Mouse (Mus musculus): ENCODE data around the gene Npepps.
"Not testable (repeated sequence)": the region's sequence is repeated elsewhere in the genome, so short reads cannot be mapped to it uniquely, and the experiment has no call there.

Npepps gene

GRCm38 (mm10) chr11:97280216-97280861 lies at the start of gene Npepps:
Gene Npepps (minus strand): TSS chr11:97280638.
- in situ Hi-C loops (cut with MboI, MseI) = no loop called here

- in situ Hi-C loops (cut with MboI, MseI) = no loop called here
These were observed 47.7 kb upstream of the Npepps start for GRCm38 (mm10) chr11:97328148-97328547.

- in situ Hi-C loops (cut with MboI, MseI) = no loop called here
These were observed 44.8 kb upstream of the Npepps start for GRCm38 (mm10) chr11:97325224-97325623.

- in situ Hi-C loops (cut with MboI, MseI) = not testable (repeated sequence)
These were observed 41.6 kb upstream of the Npepps start for GRCm38 (mm10) chr11:97321894-97322600.

GRCm38 (mm10) chr11:97321197-97321596 lies 40.8 kb upstream of the Npepps start:
- in situ Hi-C loops (cut with MboI, MseI) = no loop called here

GRCm38 (mm10) chr11:97315504-97316503 lies 35.4 kb upstream of the Npepps start, which contains the start of gene Mrpl45:
Gene Mrpl45 (plus strand): TSS chr11:97315716.
- in situ Hi-C loops (cut with MboI, MseI) = no loop called here

- in situ Hi-C loops (cut with MboI, MseI) = loop anchor here (5.0 kb wide), 1 partner anchor 38 kb away; no protein-coding TSS in a partner anchor
These were observed 34.5 kb upstream of the Npepps start for GRCm38 (mm10) chr11:97314751-97315503.

GRCm38 (mm10) chr11:97314110-97314509 lies 33.7 kb upstream of the Npepps start:
- in situ Hi-C loops (cut with MboI, MseI) = loop anchor here (5.0 kb wide), 1 partner anchor 37 kb away; no protein-coding TSS in a partner anchor

GRCm38 (mm10) chr11:97312871-97313270 lies 32.4 kb upstream of the Npepps start:
- in situ Hi-C loops (cut with MboI, MseI) = loop anchor here (5.0 kb wide), 1 partner anchor 36 kb away; no protein-coding TSS in a partner anchor

- in situ Hi-C loops (cut with MboI, MseI) = loop anchor here (5.0 kb wide), 1 partner anchor 34 kb away; no protein-coding TSS in a partner anchor
These were observed 30.6 kb upstream of the Npepps start for GRCm38 (mm10) chr11:97310895-97311631.

GRCm38 (mm10) chr11:97309911-97310571 lies 29.6 kb upstream of the Npepps start:
- in situ Hi-C loops (cut with MboI, MseI) = loop anchor here (5.0 kb wide), 1 partner anchor 33 kb away; no protein-coding TSS in a partner anchor

- in situ Hi-C loops (cut with MboI, MseI) = no loop called here
These were observed 29.0 kb upstream of the Npepps start for GRCm38 (mm10) chr11:97309451-97309836.

- in situ Hi-C loops (cut with MboI, MseI) = no loop called here
These were observed 28.5 kb upstream of the Npepps start for GRCm38 (mm10) chr11:97308806-97309450.

- in situ Hi-C loops (cut with MboI, MseI) = no loop called here
These were observed 27.0 kb upstream of the Npepps start for GRCm38 (mm10) chr11:97307294-97308069.

GRCm38 (mm10) chr11:97304631-97305030 lies 24.2 kb upstream of the Npepps start:
- in situ Hi-C loops (cut with MboI, MseI) = loop anchor here (5.0 kb wide), 1 partner anchor 72 kb away; no protein-coding TSS in a partner anchor

GRCm38 (mm10) chr11:97302231-97302781 lies 21.9 kb upstream of the Npepps start:
- in situ Hi-C loops (cut with MboI, MseI) = loop anchor here (5.0 kb wide), 1 partner anchor 70 kb away; no protein-coding TSS in a partner anchor

GRCm38 (mm10) chr11:97301406-97301805 lies 21.0 kb upstream of the Npepps start:
- in situ Hi-C loops (cut with MboI, MseI) = loop anchor here (5.0 kb wide), 1 partner anchor 69 kb away; no protein-coding TSS in a partner anchor

GRCm38 (mm10) chr11:97299939-97300338 lies 19.5 kb upstream of the Npepps start:
- in situ Hi-C loops (cut with MboI, MseI) = loop anchor here (5.0 kb wide), 1 partner anchor 68 kb away; no protein-coding TSS in a partner anchor
